Mouse (Mus musculus): ENCODE results near the gene Cd6.

GRCm38 (mm10) chr19:10767631-10768030, 62.2 kb downstream of the Cd6 start:
- TF ChIP-seq CTCF (conservative IDR thresholded peaks at IDR 0.05; ENCODE audit: low read length) = no peak
- no peak for TF ChIP-seq NANOG (IDR thresholded peaks at IDR 0.05; ENCODE audit: borderline replicate concordance, low read length)
- TF ChIP-seq POU5F1 (IDR thresholded peaks at IDR 0.05; ENCODE audit: borderline replicate concordance, low read length) = no peak

All from E14TG2a.4 (cell line).